Mouse (Mus musculus) kidney, postnatal 25 days (tissue): Measurements from ENCODE around the gene Spred2.
"Not testable (repeated sequence)": the region's sequence is repeated elsewhere in the genome, so short reads cannot be mapped to it uniquely, and the experiment has no call there.

Experiments used
- DNase-seq, 2 experiments: peaks; one replicate each; pipeline ENCODE4 v3.0.0; 2021; ENCODE audit warnings: mixed read lengths in 2 of 2

The Spred2 gene

GRCm38 (mm10) chr11:20064086-20064485 lies 139.9 kb downstream of the Spred2 start:
- not testable (repeated sequence) for DNase-seq

- no peak for DNase-seq
Measured at GRCm38 (mm10) chr11:20064926-20065325, 140.8 kb downstream of the Spred2 start.

DNA sequence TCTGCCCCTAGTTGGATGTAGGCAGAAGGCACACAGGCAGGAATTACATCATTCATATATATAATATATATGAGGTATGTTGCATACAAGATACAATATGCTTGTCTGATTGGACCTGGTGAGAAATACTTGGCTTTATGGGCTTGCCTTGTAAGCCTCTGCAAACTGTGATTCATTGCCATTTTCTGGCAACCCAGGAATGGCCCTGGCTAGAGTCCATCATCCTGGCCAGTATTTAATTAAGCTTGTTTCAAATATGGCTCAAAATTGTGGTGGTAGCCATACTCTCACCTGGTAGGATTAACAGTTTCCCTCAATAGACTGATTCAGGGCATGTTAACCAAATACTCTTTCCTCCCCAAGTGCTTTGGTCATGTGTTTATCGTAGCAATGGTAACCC lies 141.9 kb downstream of the Spred2 start:
- DNase-seq: peak in 1 of 2 experiments; percentile 6

- DNase-seq: no peak
Measured at GRCm38 (mm10) chr11:20067521-20067920, 143.3 kb downstream of the Spred2 start.

DNA sequence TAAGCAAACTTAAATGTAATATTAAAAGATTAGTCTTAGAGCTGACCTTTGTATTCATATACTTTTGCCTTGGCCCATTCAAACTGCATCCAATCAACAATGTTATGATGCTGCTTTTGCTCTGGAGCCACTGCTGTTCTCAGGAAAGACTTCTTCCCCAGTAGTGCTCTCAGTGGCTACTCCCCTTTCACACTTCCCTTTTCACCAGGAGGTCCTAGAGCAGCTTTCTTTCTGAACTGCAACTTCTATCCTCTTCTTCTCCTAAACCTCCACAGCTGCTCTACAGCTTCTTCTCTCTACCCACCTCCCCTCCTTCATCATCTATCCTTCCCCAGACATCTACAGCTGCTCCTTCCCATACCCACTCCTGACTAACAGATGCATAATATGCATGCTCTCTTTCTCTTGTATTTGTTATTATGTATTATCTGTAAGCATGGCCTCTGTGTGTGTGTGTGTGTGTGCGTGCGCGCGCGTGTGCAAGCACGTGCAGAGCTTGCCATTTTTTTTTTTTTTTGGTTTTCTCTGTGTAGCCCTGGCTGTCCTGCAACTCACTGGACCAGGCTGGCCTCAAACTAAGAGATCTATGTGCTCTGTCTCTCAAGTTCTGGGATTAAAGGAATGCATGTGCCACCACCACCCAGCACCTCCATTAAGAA lies 144.3 kb downstream of the Spred2 start:
- DNase-seq: no peak

GRCm38 (mm10) chr11:20072174-20072573 lies 148.0 kb downstream of the Spred2 start:
- peak in 1 of 2 experiments; percentile 54 for DNase-seq

DNA sequence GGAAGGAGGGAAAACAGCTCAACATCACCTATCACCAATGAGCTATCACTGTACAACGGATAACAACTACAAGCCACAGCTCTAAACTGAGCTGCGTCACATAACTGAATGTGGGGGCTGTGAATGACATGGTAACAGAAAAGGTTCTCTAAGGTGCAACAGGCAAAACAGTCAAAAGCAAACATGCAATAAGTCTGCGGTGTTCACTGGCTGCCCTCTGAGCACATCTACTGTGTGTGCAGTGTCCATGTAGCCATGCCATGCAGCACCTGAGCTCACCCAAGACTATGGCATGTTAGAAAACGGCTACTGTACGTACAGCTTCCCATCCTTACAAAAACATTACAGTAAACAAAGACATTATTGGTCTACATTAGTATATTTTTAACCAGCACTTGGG lies 148.7 kb downstream of the Spred2 start:
- DNase-seq: no peak
